Mouse (Mus musculus) adrenal gland, adult 18-20 months (tissue): Measurements from ENCODE around the gene C2cd2. TPM values are rescaled to one million over a fixed set of nuclear protein-coding genes. Genes with fewer than 3 reads are reported as not detected.

ENCODE experiments used
- DNase-seq, 2 experiments: peaks; one replicate each; pipeline ENCODE4 v3.0.0; 2021 to 2022; ENCODE audit warnings: low spot score in 2 of 2
- total RNA-seq, 2 experiments: library from RNA; stranded (reverse); gene quantifications; 1 replicate in 1 of 2; 2 replicates in 1 of 2; pipeline ENCODE4 v1.2.3; 2021

C2cd2 gene
- total RNA-seq, 2 experiments from 2014 or later: 27.8 to 29.2 TPM

DNA sequence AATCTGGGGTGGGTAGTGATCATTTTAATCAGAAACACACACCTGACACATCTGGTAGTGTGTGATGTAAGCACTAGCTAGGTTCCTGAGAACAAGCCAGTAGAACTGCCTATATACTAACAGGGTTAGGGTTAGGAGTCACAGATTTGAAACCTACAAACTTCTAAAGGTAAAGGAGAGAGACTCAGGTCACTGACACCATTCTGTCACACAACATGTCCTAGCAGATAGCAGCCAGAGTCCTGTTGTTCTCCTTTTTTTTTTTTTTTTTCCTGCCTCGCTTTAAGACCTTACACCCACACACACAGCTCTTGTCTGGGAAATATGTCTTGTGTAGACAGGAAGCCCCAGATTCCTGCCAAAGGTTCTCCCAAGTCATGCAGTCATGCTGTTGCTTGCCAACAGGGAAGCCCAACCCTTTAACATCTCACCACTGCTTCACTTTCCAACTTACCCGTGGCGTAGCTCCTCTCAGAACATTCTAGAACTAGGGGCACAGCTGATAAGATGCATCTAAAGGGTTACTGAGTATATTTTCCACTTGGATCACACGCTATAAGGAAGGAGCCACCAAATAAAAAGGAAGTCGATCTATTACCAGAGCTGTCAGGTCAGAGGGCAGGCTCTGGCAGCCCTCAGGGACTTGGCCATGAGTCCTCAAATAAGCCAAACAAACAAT lies 64.9 kb downstream of the C2cd2 start:
- peak; percentile 9 to 26 for DNase-seq

DNA sequence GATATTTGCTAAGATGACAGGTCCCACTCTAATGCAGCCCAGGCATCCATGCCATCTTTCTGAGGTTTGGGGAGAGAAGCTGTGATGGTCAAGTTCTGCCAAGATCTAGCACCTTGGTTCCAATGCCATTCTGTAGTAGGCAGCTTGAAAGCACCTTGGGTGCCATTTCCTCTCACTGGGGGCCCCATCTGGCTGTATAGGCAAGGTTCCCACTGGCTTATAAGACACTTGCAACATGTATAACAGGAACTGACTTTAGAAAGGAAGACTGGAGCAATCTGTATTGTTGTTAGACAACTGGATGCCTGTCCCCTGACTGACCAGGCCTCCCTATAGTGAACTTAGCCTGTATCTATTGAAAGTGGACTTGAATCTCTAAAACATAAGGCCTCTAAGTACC lies 74.6 kb downstream of the C2cd2 start:
- DNase-seq: no peak

DNA sequence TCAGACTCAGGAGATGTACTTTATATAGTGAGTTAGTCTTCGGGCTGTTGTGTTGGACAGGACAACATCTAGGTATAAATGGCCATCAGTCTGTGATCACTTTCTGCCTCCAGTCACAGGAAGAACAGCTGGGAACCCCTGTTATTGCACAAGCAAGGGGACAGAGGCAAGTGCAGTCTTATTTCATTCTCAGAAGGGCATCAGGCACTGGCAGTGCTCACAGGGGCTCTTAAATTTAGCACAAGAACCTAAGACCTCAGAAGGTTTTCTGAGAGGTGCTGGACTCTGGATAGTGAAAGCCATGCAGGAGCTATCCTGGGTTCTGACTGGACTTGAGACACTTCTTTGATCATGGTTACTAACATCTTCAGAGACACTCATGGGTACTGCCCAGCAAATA lies 78.7 kb downstream of the C2cd2 start:
- no peak for DNase-seq

DNA sequence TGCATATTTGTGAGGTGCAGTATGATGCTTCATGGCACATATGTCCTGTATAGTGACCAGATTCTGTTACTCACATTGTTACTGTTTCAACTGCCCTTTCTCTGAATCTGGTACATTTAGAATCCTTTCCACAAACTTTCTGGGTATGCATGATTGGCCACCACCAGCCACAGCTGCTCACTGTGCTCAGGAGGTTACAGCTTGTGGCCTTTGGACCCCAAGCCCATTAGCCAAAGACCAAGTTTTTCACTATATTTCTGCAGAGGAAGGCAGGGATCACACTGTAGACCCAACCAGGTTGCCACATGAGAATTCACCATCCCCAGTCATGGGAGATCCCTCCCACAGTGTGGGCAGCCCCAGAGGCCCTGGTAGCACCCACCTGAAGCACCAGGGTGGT lies 79.5 kb downstream of the C2cd2 start:
- no peak for DNase-seq

DNA sequence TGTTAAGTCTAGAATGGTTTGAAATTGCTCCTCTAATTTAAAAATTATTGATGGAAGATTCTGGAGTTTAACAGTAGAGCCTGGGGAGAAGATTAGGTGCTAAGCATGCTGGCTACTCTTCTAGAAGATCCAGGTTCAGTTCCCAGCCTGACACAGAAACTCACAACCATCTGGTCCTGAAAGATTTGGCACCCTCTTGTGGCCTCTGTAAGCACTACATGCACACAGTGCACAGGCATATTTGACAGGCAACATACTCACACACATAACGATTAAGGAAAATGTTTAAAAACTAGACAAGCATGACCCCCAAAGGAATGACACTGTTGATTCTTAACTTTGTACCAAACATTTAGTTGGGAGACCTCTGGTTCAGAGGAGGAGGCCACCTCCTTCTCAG lies 83.3 kb downstream of the C2cd2 start:
- peak; percentile 52 to 55 for DNase-seq

DNA sequence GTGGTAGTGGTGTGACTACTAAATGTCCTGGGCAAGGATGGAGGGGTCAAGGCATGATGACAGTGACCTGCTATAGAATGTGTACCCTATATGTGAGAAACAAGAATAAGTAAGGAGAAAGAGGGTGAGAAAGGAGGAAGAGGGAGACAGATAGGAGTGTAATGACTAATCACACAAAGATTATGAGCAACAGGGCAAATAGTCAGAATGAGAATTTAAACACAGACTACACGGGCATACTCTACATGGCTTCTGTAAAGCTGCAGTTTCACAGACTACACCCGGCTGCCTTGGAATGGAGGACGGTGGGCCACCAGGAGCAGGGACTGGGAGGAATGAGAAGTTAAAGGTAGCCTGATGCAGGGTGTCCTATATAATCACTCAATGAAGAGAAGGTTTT lies 84.9 kb downstream of the C2cd2 start:
- no peak for DNase-seq

DNA sequence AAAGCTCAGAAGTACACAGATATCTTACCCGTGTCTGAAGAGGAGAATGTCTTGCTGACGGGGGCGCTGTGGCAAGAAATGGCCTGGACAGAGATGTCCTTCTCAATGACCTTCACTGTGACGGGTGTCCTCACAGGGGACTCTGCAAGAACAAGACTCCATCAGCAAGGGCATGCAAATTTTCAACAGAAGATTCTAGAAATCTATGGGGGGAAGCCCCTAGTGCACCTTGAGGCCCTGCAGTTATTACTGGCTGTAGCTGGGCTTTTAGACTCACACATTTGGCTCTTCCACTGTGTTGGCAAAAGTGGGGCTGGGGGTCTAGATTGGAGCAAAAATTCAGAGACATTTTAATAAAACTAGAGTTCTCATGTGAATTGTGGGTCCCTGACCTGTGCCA lies 87.3 kb downstream of the C2cd2 start:
- DNase-seq: no peak

DNA sequence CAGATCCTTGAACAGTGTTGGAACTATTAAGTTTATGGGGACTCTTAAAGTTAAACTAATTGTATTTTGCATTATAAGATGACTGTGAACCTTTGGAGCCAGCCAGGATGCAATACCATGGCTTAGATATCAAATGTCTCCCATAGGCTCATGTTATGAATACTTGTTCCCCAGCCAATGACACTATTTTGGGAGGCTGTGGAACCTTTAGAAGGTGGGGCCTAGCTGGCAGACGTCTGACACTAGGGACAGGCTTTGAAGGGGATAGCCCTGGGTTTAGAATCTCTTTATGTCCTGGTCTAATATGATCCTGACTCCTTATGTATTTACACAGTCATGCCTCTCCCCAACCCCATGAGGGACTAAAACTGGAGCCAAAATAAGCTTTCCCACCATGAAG lies 88.0 kb downstream of the C2cd2 start:
- no peak for DNase-seq

DNA sequence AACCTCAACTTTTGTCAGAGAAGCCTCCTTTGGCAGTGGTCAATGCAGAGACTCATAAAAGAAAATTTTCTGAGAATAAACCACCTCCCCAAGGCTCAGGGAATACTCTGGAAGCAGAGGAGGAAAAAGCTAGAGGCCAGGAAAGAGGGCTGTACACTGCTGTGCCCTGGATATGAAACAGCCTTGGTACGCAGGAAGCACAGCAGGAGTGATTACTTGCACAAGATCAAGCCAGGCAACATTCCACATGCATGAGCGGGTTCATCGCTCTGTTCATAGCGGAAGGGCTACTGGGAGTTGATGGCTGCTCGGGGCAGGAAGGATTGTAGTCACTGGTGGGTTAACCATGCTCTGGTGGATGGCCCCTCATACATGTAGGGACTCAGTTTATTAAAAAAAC lies 89.7 kb downstream of the C2cd2 start:
- DNase-seq: no peak

DNA sequence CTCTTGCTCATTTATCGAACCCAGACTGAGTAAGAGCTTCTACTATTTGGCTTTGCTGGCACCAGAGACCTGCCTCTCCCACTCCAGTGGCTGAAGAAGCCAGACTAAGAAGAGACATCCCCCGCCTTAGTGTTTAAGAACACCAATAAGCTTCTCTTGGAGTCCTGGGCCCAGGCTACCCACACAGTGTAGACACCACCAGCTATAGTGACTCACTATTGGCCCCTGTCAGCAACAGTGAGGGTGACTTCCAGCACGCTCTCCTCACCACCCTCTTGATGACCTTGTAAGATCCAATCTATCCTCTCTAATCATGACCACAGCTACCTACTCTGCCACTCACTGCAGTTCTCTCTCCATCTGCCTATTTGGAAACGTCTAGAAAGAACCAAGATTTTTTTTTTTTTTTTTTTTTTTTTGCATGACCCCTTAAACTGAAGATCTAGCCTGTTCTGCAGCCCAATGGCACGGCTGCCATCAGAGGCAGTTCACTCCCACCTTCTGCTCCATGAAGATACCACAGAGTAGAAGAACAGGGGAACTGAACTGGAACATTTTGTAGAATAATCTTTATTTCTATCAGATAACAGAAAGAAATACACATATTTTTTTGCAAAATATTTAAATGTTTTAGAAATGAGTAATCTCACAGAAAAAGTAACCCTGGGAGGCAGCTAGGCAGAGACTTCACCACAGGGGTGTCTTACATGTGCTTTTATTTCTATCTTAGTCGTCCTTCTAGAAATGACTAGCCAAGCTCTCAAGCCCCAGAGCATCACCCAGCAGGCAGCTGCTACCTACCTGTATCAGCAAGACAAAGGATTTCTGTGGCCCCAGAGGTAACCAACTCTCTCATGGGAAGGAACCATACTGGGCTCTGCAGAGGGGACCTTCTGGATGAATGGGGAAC lies 93.0 kb downstream of the C2cd2 start:
- no peak for DNase-seq

DNA sequence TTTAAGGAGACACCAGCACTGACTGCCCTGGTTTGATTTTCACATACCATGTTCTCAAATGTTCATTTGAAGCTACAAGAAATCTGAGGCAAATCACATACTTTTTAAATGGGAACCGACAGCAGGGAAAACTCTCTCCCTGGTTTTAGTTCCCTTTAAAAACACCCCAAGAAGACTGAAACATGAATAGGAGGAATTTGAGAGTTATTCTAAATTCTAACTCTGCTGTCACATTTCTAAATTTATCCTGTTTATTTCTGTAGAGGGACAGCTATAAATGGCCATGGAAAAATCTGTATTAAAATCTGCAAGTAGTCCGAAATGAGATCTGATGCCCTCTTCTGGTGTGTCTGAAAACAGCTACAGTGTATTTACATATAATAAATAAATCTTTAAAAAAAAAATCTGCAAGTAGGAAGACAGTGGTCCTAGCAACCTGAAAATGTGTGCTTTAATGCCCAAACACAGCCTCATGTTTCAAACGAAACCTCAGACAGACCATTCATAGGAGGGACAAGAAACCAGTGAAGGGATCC lies 98.4 kb downstream of the C2cd2 start:
- DNase-seq: no peak

DNA sequence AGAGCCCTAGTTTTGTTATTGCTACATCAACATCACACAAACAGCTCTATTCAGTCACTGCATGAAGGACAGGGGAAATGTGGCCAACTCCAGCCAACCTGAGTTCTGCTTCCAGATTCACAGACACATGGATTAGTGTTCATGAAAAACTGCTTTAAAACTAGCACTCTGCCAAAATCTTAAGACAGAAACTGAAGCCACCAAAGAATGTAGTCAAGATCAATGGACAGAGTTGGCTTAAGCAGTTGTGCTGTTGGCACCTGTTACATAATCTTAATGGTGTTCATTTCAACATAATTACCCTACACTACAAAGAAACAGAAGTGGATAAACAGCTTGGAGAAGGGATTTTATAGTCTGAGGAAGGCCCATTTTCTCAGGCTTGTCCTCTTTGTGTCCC lies 106.3 kb downstream of the C2cd2 start:
- DNase-seq: no peak

DNA sequence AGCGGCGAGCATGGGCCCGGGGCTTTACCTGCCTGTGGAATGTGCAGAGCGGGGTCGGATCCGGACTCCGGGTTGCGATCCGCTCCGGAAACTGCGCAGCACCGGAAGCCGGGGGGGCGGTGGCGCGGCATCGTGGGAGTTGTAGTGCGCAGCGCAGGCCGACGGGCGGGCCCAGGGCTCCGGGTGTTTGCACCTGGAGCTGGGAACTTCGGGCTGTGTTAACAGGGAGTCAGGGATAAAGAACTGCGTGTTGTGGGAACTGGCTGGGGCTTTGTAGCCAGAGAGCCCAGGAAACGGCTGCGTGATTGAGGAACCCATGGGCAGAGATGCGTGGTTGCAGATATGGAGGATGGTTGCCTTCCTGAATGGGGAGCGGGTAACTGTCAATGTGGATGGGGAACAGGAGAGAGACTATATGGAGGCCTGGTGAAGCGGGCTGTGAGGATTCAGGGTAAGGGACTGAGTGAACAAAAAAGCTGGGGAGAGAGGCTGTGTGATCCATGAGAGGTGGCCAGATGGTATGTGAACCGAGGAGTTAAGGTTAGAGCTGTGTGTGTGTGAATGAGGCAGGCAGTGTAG lies 110.6 kb downstream of the C2cd2 start, which contains the start of gene Prdm15:
Gene Prdm15 (minus strand): TSS at position 110 of the 579 bp plus-strand sequence.
- DNase-seq: peak; percentile 87 to 90

DNA sequence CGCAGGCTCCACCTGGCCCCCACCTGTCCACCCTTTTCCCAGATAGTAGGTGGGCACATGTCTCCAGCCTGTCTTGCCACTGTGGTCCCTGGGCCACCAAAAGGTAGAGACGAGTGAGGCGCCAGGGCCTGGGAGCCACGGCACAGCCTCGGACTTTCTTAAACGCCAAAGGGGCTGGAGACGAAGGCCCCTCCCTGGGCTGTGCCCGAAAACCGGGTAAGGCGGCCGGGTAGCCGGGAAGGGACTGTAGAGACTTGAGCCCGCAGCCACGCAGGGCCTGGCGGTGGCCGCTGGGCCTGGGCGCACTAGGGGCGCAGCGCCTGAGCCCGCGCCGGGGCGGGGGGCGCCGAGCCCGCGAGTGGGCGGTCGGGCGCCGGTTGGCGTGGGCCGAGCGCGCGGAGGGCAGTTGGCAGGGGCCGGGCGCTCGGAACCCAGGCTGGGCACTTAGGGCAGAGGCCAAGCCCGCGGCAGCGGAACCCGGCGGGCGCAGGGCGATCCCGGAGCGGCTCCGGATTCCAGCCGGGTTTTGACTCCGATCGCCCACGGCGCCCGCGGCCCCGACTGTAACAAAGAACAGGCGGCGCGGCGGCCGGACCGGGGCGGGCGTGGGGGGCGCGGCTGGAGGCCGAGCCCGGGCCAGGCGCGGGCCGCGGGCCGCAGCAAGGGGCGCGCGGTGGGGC lies 111.2 kb downstream of the C2cd2 start:
- peak; percentile 82 to 87 for DNase-seq

DNA sequence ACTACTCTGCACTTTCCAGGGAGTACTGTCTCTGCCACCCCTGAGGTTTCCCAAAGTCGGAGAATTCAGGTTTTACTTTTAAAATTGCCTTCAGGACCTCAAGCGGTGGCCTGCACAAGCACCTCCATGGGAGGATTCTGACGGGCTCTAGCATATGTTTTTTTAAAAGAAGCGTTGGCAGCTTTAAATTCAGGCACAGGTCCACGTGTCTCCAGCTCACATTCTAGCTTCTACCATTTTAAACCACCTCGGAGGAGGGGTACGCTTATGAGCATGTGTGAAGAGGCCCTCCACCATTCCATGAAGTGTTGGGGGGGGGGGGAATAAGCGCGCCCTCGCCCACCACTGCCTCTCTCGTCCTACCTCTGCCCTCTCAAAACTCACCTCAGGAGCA lies 111.7 kb downstream of the C2cd2 start:
- DNase-seq: peak in 1 of 2 experiments; percentile 6

DNA sequence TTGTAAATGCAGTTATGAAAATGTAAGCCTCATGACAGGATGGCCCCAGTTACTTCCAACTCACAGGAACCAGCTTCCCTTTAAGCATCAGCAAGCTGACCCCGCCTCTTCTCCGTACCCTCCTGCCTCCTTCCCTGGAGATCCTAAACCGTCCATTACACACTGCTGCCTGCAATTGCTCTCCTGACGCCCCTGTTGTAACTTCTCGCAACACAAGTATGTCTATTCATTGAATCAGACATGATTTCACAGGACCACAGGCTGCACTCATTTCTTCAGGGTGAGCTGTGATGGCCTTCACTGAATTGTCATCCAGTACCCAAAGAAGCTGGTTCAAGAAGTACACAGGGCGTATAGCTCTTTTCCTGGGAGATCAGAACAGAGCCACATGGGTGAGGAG lies 113.6 kb downstream of the C2cd2 start:
- no peak for DNase-seq

DNA sequence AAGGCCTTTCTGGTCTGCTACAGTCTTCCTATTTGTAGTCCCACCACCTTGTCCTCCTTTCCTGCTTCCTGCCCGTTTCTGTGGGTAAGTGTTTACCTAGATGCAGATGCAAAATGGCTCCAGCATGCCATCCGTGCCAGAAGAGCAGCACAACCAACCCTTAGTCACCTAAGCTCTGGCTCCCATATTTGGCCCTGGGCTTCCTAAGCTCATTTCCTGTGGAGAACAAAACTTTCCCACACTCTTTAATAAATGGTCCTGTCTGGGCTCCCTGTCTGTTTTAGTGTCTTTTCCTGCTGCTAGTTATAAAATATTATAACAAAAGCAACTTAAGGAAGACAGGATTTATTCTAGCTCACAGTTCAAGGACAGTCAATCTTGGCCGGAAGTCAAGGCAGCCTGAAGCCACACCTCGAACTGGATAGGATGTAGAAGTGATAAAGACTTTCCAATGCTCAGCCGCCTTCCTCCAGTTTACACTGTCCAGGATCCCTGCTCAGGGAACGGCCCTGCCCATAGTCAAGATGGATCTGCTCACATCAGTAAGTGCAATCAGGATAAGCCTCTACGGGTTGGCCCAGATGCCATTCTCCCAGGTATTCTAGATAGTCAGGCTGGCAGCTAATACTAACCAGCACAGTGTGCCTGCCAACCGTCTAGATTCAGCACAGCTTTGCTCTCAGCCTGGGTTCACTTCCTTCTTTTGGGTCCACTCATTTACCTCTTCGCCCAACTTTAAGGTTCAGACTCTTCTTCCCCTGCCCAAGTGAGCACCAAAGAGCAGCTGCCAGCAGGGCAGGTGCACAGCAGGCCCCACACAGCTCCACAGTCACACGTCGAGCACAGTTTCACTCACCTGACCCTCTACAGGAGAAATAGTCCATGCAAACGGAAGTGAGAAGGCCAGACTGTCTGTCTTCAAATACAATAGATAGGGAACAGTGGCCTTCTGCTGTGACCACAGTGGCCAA lies 117.1 kb downstream of the C2cd2 start:
- DNase-seq: peak in 1 of 2 experiments; percentile 8

DNA sequence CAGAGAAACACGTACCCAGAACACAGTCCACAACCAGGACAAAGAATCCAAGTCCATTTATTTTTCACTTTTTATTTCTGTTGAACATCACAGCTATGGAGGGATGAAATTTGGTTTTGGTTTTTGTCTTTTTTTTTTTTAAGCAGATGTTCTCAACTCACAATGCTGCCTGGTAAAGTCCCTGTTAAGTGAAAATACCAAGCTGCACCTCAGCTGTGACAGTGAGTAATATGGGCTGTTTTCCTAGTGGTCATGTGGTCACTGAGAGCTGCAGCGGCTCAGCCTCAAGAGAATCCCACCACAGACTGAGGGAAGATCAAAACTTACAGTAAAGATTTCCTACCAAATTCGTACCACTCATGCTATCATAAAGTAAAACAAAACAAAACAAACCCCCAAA lies 130.2 kb downstream of the C2cd2 start:
- no peak for DNase-seq

DNA sequence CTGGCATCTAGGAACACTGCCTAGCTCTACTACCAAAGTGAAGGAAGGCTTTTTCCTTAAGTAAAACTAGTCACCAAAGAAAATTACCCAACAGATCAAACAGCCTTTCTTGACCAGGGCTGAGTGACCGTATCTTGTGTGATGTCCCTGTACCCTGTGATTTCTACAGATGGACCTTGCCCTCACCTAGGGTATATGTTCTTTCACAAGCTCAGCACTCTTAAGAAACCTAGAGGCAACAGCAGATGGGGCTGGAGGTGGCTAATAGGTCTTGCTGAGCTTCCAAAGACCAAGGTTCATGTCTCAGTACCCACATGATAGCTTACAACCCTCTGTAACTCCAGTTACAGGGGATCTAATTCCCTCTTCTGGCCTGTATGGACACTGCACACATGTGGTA lies 134.2 kb downstream of the C2cd2 start:
- DNase-seq: no peak
